Mouse (Mus musculus) cerebellum, adult 2 months (tissue): ENCODE data around the gene Tmem110. TPM values are rescaled to one million over a fixed set of nuclear protein-coding genes. Genes with fewer than 3 reads are reported as not detected.

Experiments
- DNase-seq, 2 experiments: peaks; one replicate each; pipeline ENCODE4 v3.0.0; 2021
- H3K27ac ChIP-seq: fragments of 200-500 bp; 2 replicates; pipeline ENCODE4 v1.5.1; 2012; ENCODE audit warnings: low read length, control low read depth, inconsistent platforms; ENCODE audit not compliant: insufficient read depth
- H3K27me3 ChIP-seq: fragments of 200-500 bp; 2 replicates; pipeline ENCODE4 v1.6.1; 2012; ENCODE audit warnings: inconsistent platforms, mild to moderate bottlenecking, low read length, moderate library complexity; ENCODE audit not compliant: control insufficient read depth, insufficient read depth
- H3K4me1 ChIP-seq: fragments of 200-500 bp; 2 replicates; pipeline ENCODE4 v1.6.1; 2011; ENCODE audit warnings: low read length; ENCODE audit not compliant: control insufficient read depth, insufficient read depth
- H3K4me3 ChIP-seq: fragments of 200-500 bp; replicated peaks from 2 replicates; pipeline ENCODE3; 2011; ENCODE audit warnings: mild to moderate bottlenecking, low read depth, low read length, control low read depth; ENCODE audit not compliant: insufficient read depth
- CTCF ChIP-seq: fragments of 200-500 bp; IDR thresholded peaks from 2 replicates; pipeline ENCODE4 v1.5.1; 2011; ENCODE audit warnings: low read depth, mild to moderate bottlenecking, control low read depth, low read length, moderate library complexity, borderline replicate concordance; ENCODE audit not compliant: insufficient read depth
- POLR2A ChIP-seq: fragments of 200-500 bp; IDR thresholded peaks from 2 replicates; pipeline ENCODE4 v1.6.1; 2011; ENCODE audit warnings: low read length, control low read depth, borderline replicate concordance; ENCODE audit not compliant: insufficient read depth
- WGBS: fragments of 180-500 bp; shearing (Covaris S2); methylation state at CpG from one replicate; pipeline ENCODE4 v1.1.7; 2018; 5-methylcytosine and 5-hydroxymethylcytosine counted together
- polyA plus RNA-seq: library from polyadenylated mRNA; depleted of rRNA; stranded (reverse); fragments of >200 nt; gene quantifications from 2 replicates; pipeline ENCODE4 v1.2.3, GENCODE M21; 2012

The Tmem110 gene
- polyA plus RNA-seq, 1 experiment = 36.5 TPM

GRCm38 (mm10) chr14:30899972-30900371 lies 74.6 kb downstream of the Tmem110 start:
- TF ChIP-seq POLR2A (no peak), CTCF (no peak)
- 22% methylated on average over 3 of the region's 3 CpGs for WGBS
- Histone ChIP-seq H3K4me3 (no peak overlapping the region), H3K27me3 (no peaks in the 10 kb centered on the region), H3K4me1 (no peaks in the 10 kb centered on the region), H3K27ac (no peak overlapping the region)
- no peak for DNase-seq

GRCm38 (mm10) chr14:30902628-30903027 lies 77.2 kb downstream of the Tmem110 start:
- TF ChIP-seq CTCF (no peak), POLR2A (no peak)
- 92% methylated on average over 5 of the region's 5 CpGs for WGBS
- no peak for DNase-seq
- no peaks in the 10 kb centered on the region for H3K4me1 ChIP-seq
- no peak overlapping the region for H3K27ac ChIP-seq
- H3K27me3 ChIP-seq = no peaks in the 10 kb centered on the region
- H3K4me3 ChIP-seq = no peak overlapping the region

- H3K4me1 ChIP-seq = no peaks in the 10 kb centered on the region
- no peak overlapping the region for H3K27ac ChIP-seq
- no peak for DNase-seq
- TF ChIP-seq CTCF (no peak), POLR2A (no peak)
- H3K4me3 ChIP-seq = no peak overlapping the region
- WGBS = 64% methylated on average over 3 of the region's 3 CpGs
- H3K27me3 ChIP-seq = no peaks in the 10 kb centered on the region
Observed at GRCm38 (mm10) chr14:30903036-30903435, 77.6 kb downstream of the Tmem110 start.

- no peaks in the 10 kb centered on the region for H3K4me1 ChIP-seq
- WGBS = 52% methylated on average over 8 of the region's 8 CpGs
- TF ChIP-seq POLR2A (no peak), CTCF (no peak)
- no peaks in the 10 kb centered on the region for H3K27me3 ChIP-seq
- DNase-seq = no peak
- no peak overlapping the region for H3K4me3 ChIP-seq
- H3K27ac ChIP-seq = no peak overlapping the region
Observed at GRCm38 (mm10) chr14:30904307-30904706, 78.9 kb downstream of the Tmem110 start.

- 81% methylated on average over 6 of the region's 6 CpGs for WGBS
- Histone ChIP-seq H3K27ac (no peak overlapping the region), H3K4me1 (no peaks in the 10 kb centered on the region), H3K27me3 (no peaks in the 10 kb centered on the region), H3K4me3 (no peak overlapping the region)
- TF ChIP-seq CTCF (no peak), POLR2A (no peak)
- DNase-seq = no peak
Observed at GRCm38 (mm10) chr14:30906001-30906400, 80.6 kb downstream of the Tmem110 start.

- 82% methylated on average over 3 of the region's 3 CpGs for WGBS
Observed at GRCm38 (mm10) chr14:30907814-30908265, 82.5 kb downstream of the Tmem110 start.

GRCm38 (mm10) chr14:30911141-30911540 lies 85.8 kb downstream of the Tmem110 start:
- 91% methylated on average over 8 of the region's 8 CpGs for WGBS
- no peak overlapping the region for H3K4me3 ChIP-seq
- H3K27ac ChIP-seq = no peak overlapping the region
- H3K4me1 ChIP-seq = no peaks in the 10 kb centered on the region
- DNase-seq = no peak
- no peaks in the 10 kb centered on the region for H3K27me3 ChIP-seq
- no peak for TF ChIP-seq POLR2A
- no peak for TF ChIP-seq CTCF

More at GRCm38 (mm10) chr14:30907814-30908265, 82.5 kb downstream of the Tmem110 start:
- DNase-seq = no peak
- Histone ChIP-seq H3K27me3 (no peaks in the 10 kb centered on the region), H3K4me1 (no peaks in the 10 kb centered on the region), H3K4me3 (no peak overlapping the region), H3K27ac (no peak overlapping the region)
- TF ChIP-seq CTCF (no peak), POLR2A (no peak)

GRCm38 (mm10) chr14:30912641-30913040 lies 87.3 kb downstream of the Tmem110 start:
- Histone ChIP-seq H3K27me3 (no peaks in the 10 kb centered on the region), H3K4me3 (no peak overlapping the region), H3K27ac (no peak overlapping the region), H3K4me1 (no peaks in the 10 kb centered on the region)
- WGBS = 78% methylated on average over 8 of the region's 8 CpGs
- no peak for TF ChIP-seq CTCF
- DNase-seq = no peak
